Mouse (Mus musculus): ENCODE results near the gene Oxnad1.

DNA sequence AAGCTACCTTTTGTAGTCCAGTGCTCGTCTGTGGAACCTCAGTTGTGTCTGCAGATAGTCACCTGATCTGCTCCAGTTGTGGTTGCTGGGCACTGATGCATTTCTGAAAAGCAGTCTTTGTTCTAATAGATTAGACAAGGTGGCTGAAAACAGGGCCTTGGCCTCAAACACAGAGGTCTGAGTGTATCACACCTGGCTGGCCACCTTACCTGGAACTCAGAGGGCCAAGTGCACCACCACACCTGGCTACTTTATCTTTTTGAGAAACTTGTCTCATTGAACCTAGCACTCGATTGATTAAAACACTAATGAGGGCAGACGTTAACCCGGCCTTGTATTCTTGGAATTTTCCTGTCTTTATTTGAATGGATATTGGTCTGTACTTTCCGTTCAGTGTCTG is 10.5 kb downstream of the Oxnad1 start:
- no peak for TF ChIP-seq CTCF (IDR thresholded peaks at IDR 0.05; ENCODE audit: insufficient read depth, low read length)
- no peak for TF ChIP-seq POLR2A (IDR thresholded peaks at IDR 0.05; ENCODE audit: borderline replicate concordance, extremely low read depth, low read depth, low read length)
